Mouse (Mus musculus) heart, adult 18-20 months (tissue): ENCODE results near the gene Idh3a. TPM values are rescaled to one million over a fixed set of nuclear protein-coding genes. Genes with fewer than 3 reads are reported as not detected.
"Not testable (repeated sequence)": the region's sequence is repeated elsewhere in the genome, so short reads cannot be mapped to it uniquely, and the experiment has no call there.

ENCODE experiments used
- DNase-seq, 2 experiments: peaks; one replicate each; pipeline ENCODE4 v3.0.0; 2021 to 2022; ENCODE audit warnings: mixed read lengths in 1 of 2
- long read RNA-seq, 2 experiments: library from polyadenylated mRNA; stranded (forward); transcript quantifications; one replicate each; pipeline ENCODE4 v2.0.0; 2021
- total RNA-seq, 2 experiments: library from RNA; stranded (reverse); gene quantifications; 2 replicates each; pipeline ENCODE4 v1.2.3; 2021

The Idh3a gene
- total RNA-seq, result 100 to 1,000 TPM; 562 to 594 TPM
- long read RNA-seq, experiment 1, transcript Idh3a-205 (11 exons, 2,580 nt), result major isoform, 869 of 952 reads
- long read RNA-seq, experiment 1, partial matches to known transcripts, result 24 of 952 reads
- long read RNA-seq, experiment 1, other reads (novel, unspliced or antisense), result 57 of 952 reads
- long read RNA-seq, experiment 2, transcript Idh3a-205 (11 exons, 2,580 nt), result major isoform, 469 of 530 reads
- long read RNA-seq, experiment 2, partial matches to known transcripts, result 26 of 530 reads
- long read RNA-seq, experiment 2, other reads (novel, unspliced or antisense), result 33 of 530 reads

GRCm38 (mm10) chr9:54586199-54587061, at the start of gene Idh3a:
Gene Idh3a (plus strand): TSS chr9:54586334.
- peak; percentile 98 to 99 for DNase-seq

- no peak for DNase-seq
These were observed 49.1 kb upstream of the Idh3a start for GRCm38 (mm10) chr9:54537030-54537429.

GRCm38 (mm10) chr9:54537480-54537879, 48.7 kb upstream of the Idh3a start:
- DNase-seq, result no peak

- no peak for DNase-seq
These were observed 47.9 kb upstream of the Idh3a start for GRCm38 (mm10) chr9:54538244-54538643.

GRCm38 (mm10) chr9:54538684-54539083, 47.5 kb upstream of the Idh3a start, which contains the start of gene Sh2d7:
Gene Sh2d7 (plus strand): TSS chr9:54538984.
- DNase-seq, result no peak

- no peak for DNase-seq
These were observed 45.3 kb upstream of the Idh3a start for GRCm38 (mm10) chr9:54540801-54541200.

- DNase-seq, result no peak
These were observed 41.8 kb upstream of the Idh3a start for GRCm38 (mm10) chr9:54544212-54544953.

- DNase-seq, result no peak
These were observed 41.2 kb upstream of the Idh3a start for GRCm38 (mm10) chr9:54544954-54545315.

- DNase-seq, result peak; percentile 47 to 78
These were observed 38.6 kb upstream of the Idh3a start for GRCm38 (mm10) chr9:54547536-54547935.

- no peak for DNase-seq
These were observed 36.7 kb upstream of the Idh3a start for GRCm38 (mm10) chr9:54549433-54549832.

GRCm38 (mm10) chr9:54552409-54552808, 33.7 kb upstream of the Idh3a start:
- DNase-seq, result peak in 1 of 2 experiments; percentile 12

- DNase-seq, result peak in 1 of 2 experiments; percentile 14
These were observed 31.1 kb upstream of the Idh3a start for GRCm38 (mm10) chr9:54555044-54555443.

- no peak for DNase-seq
These were observed 27.4 kb upstream of the Idh3a start for GRCm38 (mm10) chr9:54558731-54559130.

- DNase-seq, result peak; percentile 82 to 91
These were observed 26.2 kb upstream of the Idh3a start, which contains the start of gene Cib2 for GRCm38 (mm10) chr9:54559771-54560471. Gene Cib2 (minus strand): TSS chr9:54560218.

- DNase-seq, result no peak
These were observed 25.1 kb upstream of the Idh3a start for GRCm38 (mm10) chr9:54560831-54561601.

- DNase-seq, result no peak
These were observed 19.2 kb upstream of the Idh3a start for GRCm38 (mm10) chr9:54566958-54567357.

GRCm38 (mm10) chr9:54568732-54569131, 17.4 kb upstream of the Idh3a start:
- no peak for DNase-seq

- DNase-seq, result no peak
These were observed 14.8 kb upstream of the Idh3a start for GRCm38 (mm10) chr9:54571130-54571839.

GRCm38 (mm10) chr9:54583712-54584111, 2.4 kb upstream of the Idh3a start:
- DNase-seq, result no peak

- DNase-seq, result not testable (repeated sequence)
These were observed 2.0 kb upstream of the Idh3a start for GRCm38 (mm10) chr9:54584127-54584526.
